Mouse (Mus musculus): ENCODE results near the gene Mnt.

GRCm38 (mm10) chr11:74836225-74837055 is 5.7 kb downstream of the Mnt start:
- TF ChIP-seq CTCF (IDR thresholded peaks at IDR 0.05; ENCODE audit: low read depth, low read length), result no peak
- no peak for TF ChIP-seq GATA1 (IDR thresholded peaks at IDR 0.05; ENCODE audit: borderline replicate concordance, low read length)
- no peak for TF ChIP-seq TAL1 (conservative IDR thresholded peaks at IDR 0.05; ENCODE audit: low read depth, low read length)
- TF ChIP-seq GATA2 (IDR thresholded peaks at IDR 0.05; ENCODE audit: borderline replicate concordance, low read depth, low read length), result no peak

Data from G1E (cell line).